Mouse (Mus musculus): ENCODE measurements around the gene Gm6993. TPM values are rescaled to one million over a fixed set of nuclear protein-coding genes. Genes with fewer than 3 reads are reported as not detected.

The Gm6993 gene
- total RNA-seq, 2 experiments from 2014 or later = not detected

- DNase-seq (ENCODE audit: extremely low spot score in 1 of 2, low spot score in 1 of 2) = no peak
These were observed 29.8 kb downstream of the Gm6993 start for GRCm38 (mm10) chr12:31270361-31270760.

DNA sequence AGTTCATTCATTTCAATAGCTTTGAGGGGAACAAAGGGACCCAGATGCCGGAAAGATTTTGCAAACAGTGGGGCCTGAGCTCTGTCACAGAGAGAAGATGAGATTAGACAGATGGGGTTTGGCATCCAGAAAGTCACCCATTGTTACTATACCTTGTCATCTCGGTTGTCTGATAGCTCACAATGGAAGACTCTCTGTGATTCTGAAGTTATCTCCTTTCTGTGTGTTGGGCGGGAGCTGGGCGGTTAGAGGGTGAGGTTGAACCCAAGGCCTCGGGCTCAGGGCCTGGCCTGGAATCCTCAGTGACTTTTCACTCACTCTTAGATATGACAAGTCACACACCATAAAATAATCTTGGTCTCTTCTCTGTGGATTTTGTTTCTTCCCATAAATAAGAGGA is 30.2 kb downstream of the Gm6993 start:
- DNase-seq (ENCODE audit: extremely low spot score in 1 of 2, low spot score in 1 of 2) = no peak

- DNase-seq (ENCODE audit: extremely low spot score in 1 of 2, low spot score in 1 of 2) = no peak
These were observed 30.9 kb downstream of the Gm6993 start for GRCm38 (mm10) chr12:31271361-31272011.

GRCm38 (mm10) chr12:31272012-31272735 is 31.6 kb downstream of the Gm6993 start:
- DNase-seq (ENCODE audit: extremely low spot score in 1 of 2, low spot score in 1 of 2) = no peak

DNA sequence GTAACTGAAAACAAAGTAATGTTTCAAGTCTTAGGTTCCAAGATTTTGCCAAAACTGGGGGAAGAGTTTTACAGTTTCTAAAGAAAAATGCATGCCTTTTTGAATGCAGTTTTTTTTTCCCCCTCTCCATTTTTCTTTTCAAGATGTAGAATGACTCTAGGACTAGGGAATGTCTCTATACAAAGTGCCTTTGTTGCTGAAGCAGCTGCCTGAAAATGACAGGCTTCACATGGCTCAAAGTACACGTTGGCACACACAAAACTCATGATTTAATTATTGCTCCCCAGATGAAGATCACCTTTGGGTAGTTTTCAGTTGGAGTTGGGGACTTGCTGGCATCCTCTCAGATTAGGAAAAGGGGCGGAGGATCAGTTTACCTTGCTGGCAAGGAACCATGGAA is 32.3 kb downstream of the Gm6993 start:
- no peak for DNase-seq (ENCODE audit: extremely low spot score in 1 of 2, low spot score in 1 of 2)

DNA sequence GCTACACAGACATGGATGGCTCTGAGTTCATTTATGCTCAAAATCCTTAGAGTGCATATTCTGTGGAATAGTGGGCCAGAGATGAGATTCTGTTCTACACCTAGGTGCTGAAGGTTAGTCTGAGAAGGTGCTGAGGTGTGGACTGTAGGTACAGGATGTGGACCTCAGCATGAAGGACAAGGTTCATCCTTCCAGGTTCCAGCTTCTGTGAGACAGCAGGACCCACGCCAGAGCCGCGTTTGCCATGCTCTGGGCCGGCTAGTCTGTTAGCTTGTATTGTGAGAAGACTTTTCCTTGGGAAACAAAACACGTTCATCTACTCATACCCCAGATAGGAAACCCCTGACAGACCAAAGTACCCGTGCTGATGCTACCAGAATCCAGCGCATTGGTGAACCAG is 33.1 kb downstream of the Gm6993 start:
- DNase-seq (ENCODE audit: extremely low spot score in 1 of 2, low spot score in 1 of 2) = no peak

DNA sequence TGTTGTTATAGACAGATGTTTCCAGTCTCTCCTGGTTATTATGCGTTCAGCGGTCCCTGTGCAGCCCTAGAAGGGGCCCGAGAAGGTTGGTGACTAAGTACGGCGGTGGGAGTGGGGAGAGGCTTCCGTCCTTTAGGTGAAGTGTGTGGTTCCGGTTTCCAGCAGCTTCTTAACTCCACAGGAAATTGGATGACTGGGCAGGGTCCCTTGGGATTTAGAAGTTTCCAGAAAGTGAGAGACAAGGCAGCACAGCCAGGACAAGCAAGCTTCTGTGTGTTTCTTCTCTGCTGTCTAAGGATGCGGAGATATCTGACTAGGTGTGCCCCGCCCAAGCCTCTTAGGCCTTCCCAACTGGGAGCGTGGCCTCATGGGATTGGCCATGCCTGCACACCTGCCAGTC is 34.8 kb downstream of the Gm6993 start:
- DNase-seq (ENCODE audit: extremely low spot score in 1 of 2, low spot score in 1 of 2) = no peak

DNA sequence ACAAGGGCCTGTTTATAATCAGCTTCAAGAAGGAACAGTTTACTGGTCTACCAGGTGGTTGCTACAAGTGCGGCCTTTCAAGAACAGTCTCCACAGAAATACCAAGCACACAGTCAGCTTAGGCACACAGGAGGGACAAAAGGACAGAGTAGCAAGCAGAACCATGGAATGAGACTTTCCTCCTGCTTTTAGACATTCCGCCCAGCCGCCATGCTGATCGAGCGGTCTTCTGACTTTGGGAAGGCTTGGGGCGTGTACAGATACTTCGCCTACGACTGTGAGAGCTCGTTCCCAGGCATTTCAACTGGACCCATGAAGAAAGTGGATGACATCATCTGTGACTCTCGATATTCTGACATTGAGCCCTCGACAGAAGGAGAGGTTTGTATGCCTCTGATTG is 37.7 kb downstream of the Gm6993 start:
- DNase-seq (ENCODE audit: extremely low spot score in 1 of 2, low spot score in 1 of 2) = no peak

DNA sequence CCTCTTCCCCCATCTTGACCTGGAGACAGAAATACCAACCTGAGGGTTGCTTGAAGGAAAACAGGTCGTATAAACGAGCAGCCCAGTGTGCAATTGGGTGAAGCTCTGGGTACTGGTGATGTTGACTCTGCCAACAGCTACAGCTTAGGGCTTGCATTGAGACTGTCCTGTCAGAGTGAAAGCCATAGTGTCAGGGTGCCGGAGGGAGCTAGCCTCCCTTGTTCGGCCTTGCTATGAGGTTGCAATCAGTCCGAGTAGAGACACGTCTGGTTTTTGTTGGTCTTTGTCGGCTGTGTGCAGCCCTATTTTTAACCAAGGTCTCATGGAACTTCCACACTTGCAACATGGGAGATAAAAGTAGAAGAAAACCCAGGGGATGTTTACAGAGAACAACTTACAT is 39.7 kb downstream of the Gm6993 start:
- DNase-seq (ENCODE audit: extremely low spot score in 1 of 2, low spot score in 1 of 2) = no peak

- DNase-seq (ENCODE audit: extremely low spot score in 1 of 2, low spot score in 1 of 2) = no peak
These were observed 40.6 kb downstream of the Gm6993 start for GRCm38 (mm10) chr12:31281100-31281591.

DNA sequence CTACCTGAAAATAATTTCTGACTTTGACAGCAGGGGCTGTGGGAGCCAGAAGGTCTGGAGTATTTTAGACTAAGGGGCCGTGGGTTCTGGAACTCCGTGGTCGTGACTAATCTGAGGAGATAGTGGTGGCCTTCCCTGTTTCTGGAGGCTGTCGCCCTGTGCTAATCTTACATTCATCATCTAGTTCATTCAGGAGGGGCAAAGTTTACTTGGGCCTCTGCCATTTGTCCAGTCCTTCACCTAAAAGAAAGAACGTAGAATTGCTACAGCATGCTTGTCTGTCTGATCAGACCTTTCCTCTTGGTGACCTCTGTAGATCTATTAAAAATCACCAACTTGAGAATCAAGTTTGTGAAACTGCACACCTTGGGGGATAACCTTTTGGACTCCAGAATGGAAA is 41.7 kb downstream of the Gm6993 start:
- DNase-seq (ENCODE audit: extremely low spot score in 1 of 2, low spot score in 1 of 2) = no peak

DNA sequence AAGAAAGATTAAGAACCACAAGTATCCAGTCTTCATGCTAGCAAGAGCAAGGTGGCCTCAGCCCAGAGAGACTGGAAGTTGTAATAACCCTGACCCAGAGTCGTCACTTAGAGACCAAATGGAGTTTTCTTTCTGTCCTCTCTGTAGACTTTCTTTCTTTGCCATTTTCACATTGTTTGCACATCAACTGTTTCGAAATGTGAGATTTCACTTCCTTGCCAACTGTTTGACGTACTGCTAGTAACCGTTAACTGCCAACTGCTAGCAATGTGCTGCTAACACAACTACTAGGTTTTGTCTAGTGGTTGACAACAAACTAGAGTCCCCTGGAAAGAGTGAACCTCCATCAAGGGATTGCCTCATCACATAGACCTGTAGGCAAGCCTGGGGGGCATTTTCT is 42.6 kb downstream of the Gm6993 start:
- DNase-seq (ENCODE audit: extremely low spot score in 1 of 2, low spot score in 1 of 2) = no peak

DNA sequence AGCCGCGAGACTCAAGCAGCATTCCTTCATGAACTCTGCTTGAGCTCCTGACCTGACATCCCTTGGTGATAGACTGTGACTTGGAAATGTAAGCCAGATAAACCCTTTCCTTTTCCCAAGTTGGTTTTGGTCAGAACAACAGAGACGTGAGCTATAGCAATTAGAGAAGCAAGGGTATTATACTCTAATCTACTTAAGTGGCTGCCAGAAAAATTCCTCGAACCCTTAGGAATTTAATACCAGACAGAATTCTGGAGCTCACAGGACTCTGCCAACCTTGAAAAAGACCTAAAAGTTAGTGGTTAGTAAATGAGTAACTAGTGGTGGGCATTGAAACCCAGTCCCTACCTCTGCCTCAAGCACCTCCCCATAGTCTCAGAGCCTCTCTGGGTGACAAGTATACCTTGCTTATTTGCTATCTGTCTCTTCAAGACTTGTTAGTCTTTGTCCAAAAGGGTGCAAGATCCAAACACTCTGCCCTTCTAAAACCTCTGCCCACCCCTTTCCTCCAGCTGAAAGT is 43.1 kb downstream of the Gm6993 start:
- no peak for DNase-seq (ENCODE audit: extremely low spot score in 1 of 2, low spot score in 1 of 2)

DNA sequence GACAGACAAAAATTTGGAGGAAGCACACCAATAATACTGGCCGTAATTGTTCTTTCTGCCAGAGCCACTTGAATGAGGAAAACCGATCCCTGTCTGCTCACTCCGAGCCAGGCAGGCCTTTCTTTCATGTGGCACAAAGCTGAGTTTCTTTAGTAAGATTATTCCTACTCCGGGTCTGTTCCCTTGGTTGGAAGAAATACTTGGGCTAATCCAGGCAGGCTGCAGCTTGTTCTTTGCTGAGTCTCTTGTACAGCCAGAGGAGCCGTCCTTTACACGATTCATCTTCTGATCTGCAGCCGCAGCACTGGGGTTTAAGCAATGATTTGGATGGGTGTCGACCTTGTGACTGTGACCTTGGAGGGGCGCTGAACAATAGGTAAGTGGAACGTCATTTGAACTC is 48.5 kb downstream of the Gm6993 start:
- no peak for DNase-seq (ENCODE audit: extremely low spot score in 1 of 2, low spot score in 1 of 2)

Other genes starting within 250 kb of the Gm6993 start
- under 1 TPM in 1 of 2 experiments, not detected in 1; 0.07 TPM for gene Fam110c, start 166.9 kb upstream of the Gm6993 start, total RNA-seq (2021)
- gene Lamb1, start 24.5 kb downstream of the Gm6993 start, total RNA-seq (2021) = 10 to 100 TPM; 36.1 to 37.7 TPM
- gene Dld, start 110.7 kb downstream of the Gm6993 start, total RNA-seq (2021) = 100 to 1,000 TPM; 104 to 107 TPM
- gene Slc26a3, start 150.1 kb downstream of the Gm6993 start, total RNA-seq (2021) = under 1 TPM; 0.16 to 0.20 TPM